12 mouse cellular contexts compared by ENCODE assay signal in genomic region chr10:81388505-81389055, GRCm38 (mm10). TPM values are rescaled to one million over a fixed set of nuclear protein-coding genes. Genes with fewer than 3 reads are reported as not detected.
DNase-seq lines count a peak whose midpoint lies in the region; ATAC-seq and TF ChIP-seq lines count a peak whose summit lies in the region.
"Had no signal": no experiment of that assay in that cellular context is flagged by ENCODE, and none has a peak within 500 bp of the region (broad histone marks: within the 10 kb centered on the region; RNA-seq: fewer than 3 reads in every experiment).

TSS of gene Gm48552 (plus strand) at chr10:81389005.

- no peak within 1 kb of the TSS for H3K4me2 ChIP-seq in liver, embryonic 11.5 days
- H3K4me2 ChIP-seq in embryonic facial prominence, embryonic 13.5 days: no peak within 1 kb of the TSS
- H3K4me2 ChIP-seq in liver, postnatal 0 days (ENCODE audit: low read depth, low read length): no peak within 1 kb of the TSS

- no peak within 1 kb of the TSS for H3K4me3 ChIP-seq in heart, embryonic 10.5 days
- H3K4me3 ChIP-seq in liver, adult 2 months (ENCODE audit: insufficient read depth, low read depth, low read length): no peak within 1 kb of the TSS
- no peak within 1 kb of the TSS for H3K4me3 ChIP-seq in liver, embryonic 11.5 days (ENCODE audit: low read depth, low read length)
- H3K4me3 ChIP-seq in embryonic facial prominence, embryonic 13.5 days: no peak within 1 kb of the TSS
- H3K4me3 ChIP-seq in liver, postnatal 0 days (ENCODE audit: low read depth, low read length): no peak within 1 kb of the TSS

- DNase-seq in heart, embryonic 10.5 days (ENCODE audit: low spot score): no peak
- no peak for DNase-seq in heart, adult 18-20 months
- peak; percentile 58 for DNase-seq in liver, adult 2 months (ENCODE audit: extremely low read depth, low read depth, low spot score)
- no peak for DNase-seq in liver, embryonic 11.5 days (ENCODE audit: low spot score)
- no peak for DNase-seq in liver, postnatal 0 days
- DNase-seq in ovary, postnatal 36 days (ENCODE audit: low spot score): no peak
- DNase-seq in right cerebral cortex, postnatal 4 days: no peak
- DNase-seq: cerebellum, adult 9-11 months; right cerebral cortex, adult 18-20 months had no signal

- H3K79me2 ChIP-seq in liver, adult 2 months (ENCODE audit: control insufficient read depth, insufficient read depth, low read length): peaks cover 13% of the 10 kb centered on the region

- H3K27ac ChIP-seq in heart, embryonic 10.5 days: 0 out of 2 replicates have a peak within 1 kb of the TSS, but pooled peaks have one; percentile 31
- no peak within 1 kb of the TSS for H3K27ac ChIP-seq in liver, adult 2 months (replicated peaks; ENCODE audit: insufficient read depth, low read depth, low read length)
- no peak within 1 kb of the TSS for H3K27ac ChIP-seq in liver, embryonic 11.5 days (ENCODE audit: low read depth, low read length)
- H3K27ac ChIP-seq in embryonic facial prominence, embryonic 13.5 days: peak within 1 kb of the TSS; percentile 22; the same call in 1 of the 2 replicates
- H3K27ac ChIP-seq in liver, postnatal 0 days (ENCODE audit: low read depth): 0 out of 2 replicates have a peak within 1 kb of the TSS, but pooled peaks have one; percentile 11

- no peak for TF ChIP-seq POLR2A in liver, adult 2 months (IDR thresholded peaks at IDR 0.05; ENCODE audit: extremely low read depth, insufficient read depth, low read length)

- no peak within 1 kb of the TSS for H3K9ac ChIP-seq in liver, adult 2 months (ENCODE audit: low read depth, low read length)
- H3K9ac ChIP-seq in liver, embryonic 11.5 days (ENCODE audit: low read depth, low read length): no peak within 1 kb of the TSS
- H3K9ac ChIP-seq in embryonic facial prominence, embryonic 13.5 days: 0 out of 2 replicates have a peak within 1 kb of the TSS, but pooled peaks have one; percentile 32
- no peak within 1 kb of the TSS for H3K9ac ChIP-seq in liver, postnatal 0 days (replicated peaks)

- H3K36me3 ChIP-seq in heart, embryonic 10.5 days: peaks cover 50% of the 10 kb centered on the region
- H3K36me3 ChIP-seq in liver, adult 2 months (ENCODE audit: control insufficient read depth, insufficient read depth, low read length): 0 out of 2 replicates have a peak, but pooled peaks cover 1% of the 10 kb centered on the region
- H3K36me3 ChIP-seq in liver, embryonic 11.5 days (ENCODE audit: control insufficient read depth, insufficient read depth, low read length): peaks cover 25% of the 10 kb centered on the region
- H3K36me3 ChIP-seq in embryonic facial prominence, embryonic 13.5 days: peaks cover 43% of the 10 kb centered on the region
- H3K36me3 ChIP-seq in liver, postnatal 0 days (replicated peaks; ENCODE audit: insufficient read depth, low read length): peaks cover 24% of the 10 kb centered on the region

- 88% methylated on average over 5 of the region's 5 CpGs for WGBS in heart, embryonic 10.5 days
- 32% methylated on average over 5 of the region's 5 CpGs for WGBS in liver, adult 2 months
- WGBS in liver, embryonic 11.5 days: 71% methylated on average over 5 of the region's 5 CpGs
- WGBS in embryonic facial prominence, embryonic 13.5 days: 91% methylated on average over 5 of the region's 5 CpGs
- WGBS in liver, postnatal 0 days (ENCODE audit: insufficient replicate concordance): 64% methylated on average over 5 of the region's 5 CpGs

- no peaks in the 10 kb centered on the region for H3K9me3 ChIP-seq in heart, embryonic 10.5 days
- H3K9me3 ChIP-seq in liver, embryonic 11.5 days (ENCODE audit: control insufficient read depth, low read length): no peaks in the 10 kb centered on the region
- no peaks in the 10 kb centered on the region for H3K9me3 ChIP-seq in embryonic facial prominence, embryonic 13.5 days
- H3K9me3 ChIP-seq in liver, postnatal 0 days (ENCODE audit: low read length): no peaks in the 10 kb centered on the region

- no peak for TF ChIP-seq CTCF in liver, adult 2 months (IDR thresholded peaks at IDR 0.05; ENCODE audit: low read depth, low read length)
- no peak for TF ChIP-seq CTCF in liver, postnatal 0 days (IDR thresholded peaks at IDR 0.05; ENCODE audit: low read depth)

- ATAC-seq in liver, embryonic 11.5 days (replicated peaks; ENCODE audit: low FRiP score): no peak
- ATAC-seq in embryonic facial prominence, embryonic 13.5 days (ENCODE audit: insufficient number of reproducible peaks, insufficient read depth, low FRiP score, low TSS enrichment, low read depth): no peak
- no peak for ATAC-seq in liver, postnatal 0 days
- ATAC-seq: CD4-positive, CD25-positive, alpha-beta regulatory T cell, adult 4 months; Patski had no signal

- peaks cover 51% of the 10 kb centered on the region for H3K4me1 ChIP-seq in heart, embryonic 10.5 days
- H3K4me1 ChIP-seq in liver, adult 2 months (ENCODE audit: control insufficient read depth, insufficient read depth, low read length): peaks cover 17% of the 10 kb centered on the region
- peaks cover 34% of the 10 kb centered on the region for H3K4me1 ChIP-seq in liver, embryonic 11.5 days (replicated peaks; ENCODE audit: control insufficient read depth, insufficient read depth, low read length)
- H3K4me1 ChIP-seq in embryonic facial prominence, embryonic 13.5 days: peaks cover 23% of the 10 kb centered on the region
- peaks cover 35% of the 10 kb centered on the region for H3K4me1 ChIP-seq in liver, postnatal 0 days (ENCODE audit: insufficient read depth)

- TF ChIP-seq EP300 in liver, postnatal 0 days (IDR thresholded peaks at IDR 0.05; ENCODE audit: low read depth): no peak

- H3K27me3 ChIP-seq in heart, embryonic 10.5 days (ENCODE audit: insufficient read depth, poor library complexity, severe bottlenecking): no peaks in the 10 kb centered on the region
- H3K27me3 ChIP-seq in liver, adult 2 months (ENCODE audit: control insufficient read depth, insufficient read depth, low read length): no peaks in the 10 kb centered on the region
- H3K27me3 ChIP-seq in liver, embryonic 11.5 days (replicated peaks; ENCODE audit: control insufficient read depth, insufficient read depth, low read length): no peaks in the 10 kb centered on the region
- H3K27me3 ChIP-seq in embryonic facial prominence, embryonic 13.5 days: no peaks in the 10 kb centered on the region
- no peaks in the 10 kb centered on the region for H3K27me3 ChIP-seq in liver, postnatal 0 days (ENCODE audit: insufficient read depth, low read length)
- H3K27me3 ChIP-seq: Patski had no signal

RNA-seq across cellular contexts. Expression of gene Gm48552, which starts in this region (rescaled TPM):
- polyA plus RNA-seq in heart, embryonic 10.5 days (2016; fragmentation: Nextera tagmentation; extraction: Ambion mirVana): 1.1 and 1.7 TPM in 2 replicates
- under 1 TPM in 1 of 2 experiments, not detected in 1; 0.51 TPM for total RNA-seq in heart, adult 18-20 months (2021)
- total RNA-seq in liver, adult 2 months (2014; rRNA removed): 0.40 TPM in 1 of 2 replicates, not detected in the other
- polyA plus RNA-seq in liver, adult 2 months (2012; rRNA removed): 0.26 and 1.4 TPM in 2 replicates
- polyA plus RNA-seq in liver, embryonic 11.5 days (2014; fragmentation: Nextera tagmentation; extraction: Ambion mirVana): 0.62 and 0.67 TPM in 2 replicates
- polyA plus RNA-seq in embryonic facial prominence, embryonic 13.5 days (2015; fragmentation: Nextera tagmentation; extraction: Ambion mirVana): 1.2 and 1.5 TPM in 2 replicates
- polyA plus RNA-seq in liver, postnatal 0 days (2015; fragmentation: Nextera tagmentation; extraction: Ambion mirVana): not detected in 2 replicates

Comparison
In these comparisons a context has a peak if more than half of its experiments do, and no peak if none do; other contexts are left out.
1. H3K27ac ChIP-seq: peak in heart, embryonic 10.5 days (single experiment), embryonic facial prominence, embryonic 13.5 days (single experiment) and liver, postnatal 0 days (single experiment); none in liver, adult 2 months (single experiment) and liver, embryonic 11.5 days (single experiment).